Mouse (Mus musculus) neural tube, postnatal 0 days (tissue): ENCODE data around the gene Decr2. TPM values are rescaled to one million over a fixed set of nuclear protein-coding genes. Genes with fewer than 3 reads are reported as not detected.

Experiments used
- polyA plus RNA-seq: library from polyadenylated mRNA; unstranded; fragments of >200 nt; fragmentation: Nextera tagmentation; extraction: Ambion mirVana; gene quantifications from 2 replicates; pipeline ENCODE4 v1.2.1, GENCODE M21; 2015

The Decr2 gene
- polyA plus RNA-seq = 38.7 and 44.3 TPM in 2 replicates

GRCm38 (mm10) chr17:26089905-26090632, at the start of gene Decr2:
TSS of gene Decr2 (minus strand) at chr17:26090337.

GRCm38 (mm10) chr17:26138239-26138836, 48.2 kb upstream of the Decr2 start, which contains the start of gene Axin1:
TSS of gene Axin1 (plus strand) at chr17:26138688.

DNA sequence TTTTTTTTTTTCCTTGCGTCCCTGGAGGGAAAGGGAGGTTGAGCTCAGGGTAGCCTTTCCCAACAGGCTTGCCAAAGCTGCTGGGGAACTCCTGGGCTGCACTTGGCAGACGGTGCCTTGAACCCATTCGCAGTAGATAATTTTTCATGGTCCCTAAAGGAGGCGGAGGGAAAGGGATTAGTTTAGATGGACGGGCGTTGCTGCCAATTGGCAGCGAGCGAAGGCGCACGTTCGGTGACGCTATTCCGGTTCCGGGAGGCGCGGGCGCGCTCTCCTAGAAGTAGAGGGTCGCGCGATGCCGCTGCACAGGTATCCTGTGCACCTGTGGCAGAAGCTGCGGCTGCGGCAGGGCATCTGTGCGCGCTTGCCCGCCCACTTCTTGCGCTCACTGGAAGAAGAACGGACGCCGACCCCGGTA, 33.1 kb upstream of the Decr2 start, which contains the start of gene Mrpl28:
Gene Mrpl28, plus strand, starts transcription at position 234 of the 418 bp plus-strand sequence.

DNA sequence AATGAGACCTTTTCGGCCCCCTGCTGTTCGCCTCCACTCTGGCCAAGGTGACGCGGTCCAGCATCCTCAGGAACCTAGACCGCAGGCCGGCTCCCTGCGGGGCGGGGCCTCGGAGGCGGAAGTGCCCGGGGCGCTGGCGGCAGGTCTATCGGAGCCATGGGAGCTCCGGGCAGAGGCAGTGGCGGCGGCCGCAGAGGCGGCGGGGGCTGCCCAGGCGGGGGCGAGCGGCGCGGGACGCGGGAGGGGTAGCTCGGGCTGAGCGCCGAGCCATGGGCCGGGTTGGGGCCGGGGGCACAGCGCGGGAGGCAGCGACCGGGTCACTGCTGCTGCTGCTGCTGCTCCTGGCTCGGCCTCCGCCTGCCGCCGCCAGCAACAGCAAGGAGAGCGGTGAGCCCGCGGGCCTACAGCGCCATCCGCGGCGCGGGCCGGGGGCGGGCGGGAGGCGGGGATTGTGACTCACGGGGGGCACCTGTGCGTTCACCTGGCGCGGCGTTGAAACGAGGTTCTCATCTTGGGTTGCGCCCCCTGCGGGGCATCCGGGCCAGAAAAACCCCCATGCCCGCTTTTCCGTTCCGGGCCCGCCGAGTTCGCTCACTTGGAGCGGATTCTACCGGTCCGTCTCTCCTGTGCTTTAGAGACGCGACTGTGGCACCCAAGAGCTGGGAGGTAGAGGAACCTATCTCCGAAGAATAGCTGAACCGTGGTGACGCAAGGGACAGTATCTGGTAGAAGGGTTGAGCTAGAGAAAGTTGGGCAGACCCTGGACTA, 23.2 kb upstream of the Decr2 start, which contains the start of gene Tmem8:
Gene Tmem8, plus strand, starts transcription at position 119 of the 768 bp plus-strand sequence.

DNA sequence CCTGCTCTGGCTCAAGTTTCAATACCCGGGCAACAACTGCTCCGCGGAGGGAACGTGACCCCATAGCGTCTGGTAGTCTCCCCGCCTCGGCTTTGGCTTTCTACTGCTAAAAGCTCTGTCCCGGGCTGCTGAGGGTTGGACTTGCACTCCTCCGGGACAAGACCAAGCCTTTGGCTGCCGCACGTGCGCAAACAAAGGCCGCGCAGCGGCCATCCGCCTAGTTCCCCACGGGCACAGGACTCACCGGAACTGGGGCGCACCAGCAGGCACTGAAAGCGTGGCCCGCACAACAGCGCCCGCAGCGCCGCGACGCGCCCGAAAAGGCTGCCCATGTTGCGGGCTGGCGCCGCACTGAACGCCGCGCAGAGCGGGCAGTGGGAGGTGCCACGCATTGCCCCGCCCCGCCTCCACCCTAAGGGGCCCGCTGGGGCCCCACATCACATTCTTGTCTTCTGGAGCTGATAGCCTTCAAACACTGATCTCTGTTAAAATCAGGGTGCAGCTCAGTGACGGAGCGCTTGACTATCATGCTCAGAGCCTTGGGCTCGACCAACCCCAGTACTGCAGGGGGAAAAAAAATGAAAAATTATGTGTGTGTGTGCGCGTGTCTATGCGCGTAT, 5.1 kb upstream of the Decr2 start, which contains the start of gene Nme4:
Gene Nme4, minus strand, starts transcription at position 482 of the 620 bp plus-strand sequence.

GRCm38 (mm10) chr17:26068831-26069739, 21.1 kb downstream of the Decr2 start, which contains the start of gene Rab11fip3:
TSS of gene Rab11fip3 (minus strand) at chr17:26069555.

Other genes with a start within 250 kb of the Decr2 start
- 13.1 and 18.9 TPM in 2 replicates for gene Gm20683, start 248.6 kb downstream of the Decr2 start, polyA plus RNA-seq
- 13.5 and 19.5 TPM in 2 replicates for gene Rhot2, start 245.5 kb downstream of the Decr2 start, polyA plus RNA-seq
- 9.4 and 12.7 TPM in 2 replicates for gene Wdr90, start 228.8 kb downstream of the Decr2 start, polyA plus RNA-seq
- 64.6 and 66.2 TPM in 2 replicates for gene Mcrip2, start 221.6 kb downstream of the Decr2 start, polyA plus RNA-seq
- 81.0 and 83.3 TPM in 2 replicates for gene Mettl26, start 215.3 kb downstream of the Decr2 start, polyA plus RNA-seq
- 0.27 and 0.46 TPM in 2 replicates for gene Wfikkn1, start 209.5 kb downstream of the Decr2 start, polyA plus RNA-seq
- gene Rab40c, start 170.6 kb downstream of the Decr2 start, polyA plus RNA-seq = 37.8 and 40.6 TPM in 2 replicates
- gene Pigq, start 145.4 kb downstream of the Decr2 start, polyA plus RNA-seq = 60.7 and 77.8 TPM in 2 replicates
- gene Nhlrc4, start 145.4 kb downstream of the Decr2 start, polyA plus RNA-seq = not detected in 2 replicates
- gene A930017K11Rik, start 137.8 kb downstream of the Decr2 start, polyA plus RNA-seq = 0.19 TPM in 1 of 2 replicates, not detected in the other
- 14.2 and 17.7 TPM in 2 replicates for gene Capn15, start 104.5 kb downstream of the Decr2 start, polyA plus RNA-seq
- gene Rab11fip3, start 20.8 kb downstream of the Decr2 start, polyA plus RNA-seq = 17.1 and 17.8 TPM in 2 replicates
- gene Nme4, start 5.3 kb upstream of the Decr2 start, polyA plus RNA-seq = 13.2 TPM in 2 replicates
- gene Tmem8, start 23.0 kb upstream of the Decr2 start, polyA plus RNA-seq = 4.9 and 5.6 TPM in 2 replicates
- gene Mrpl28, start 33.2 kb upstream of the Decr2 start, polyA plus RNA-seq = 192 and 200 TPM in 2 replicates
- 12.8 and 15.4 TPM in 2 replicates for gene Axin1, start 48.4 kb upstream of the Decr2 start, polyA plus RNA-seq
- not detected in 2 replicates for gene Pdia2, start 108.8 kb upstream of the Decr2 start, polyA plus RNA-seq
- gene Rgs11, start 112.6 kb upstream of the Decr2 start, polyA plus RNA-seq = 24.6 and 30.8 TPM in 2 replicates
- gene Arhgdig, start 117.4 kb upstream of the Decr2 start, polyA plus RNA-seq = 416 and 433 TPM in 2 replicates
- gene Fam234a, start 153.9 kb upstream of the Decr2 start, polyA plus RNA-seq = 34.1 and 34.9 TPM in 2 replicates
- 70.8 and 77.6 TPM in 2 replicates for gene Luc7l, start 162.6 kb upstream of the Decr2 start, polyA plus RNA-seq